Mouse (Mus musculus): ENCODE results near the gene Gpr137b.
"Not testable (repeated sequence)": the region's sequence is repeated elsewhere in the genome, so short reads cannot be mapped to it uniquely, and the experiment has no call there.

Gene Gpr137b

GRCm38 (mm10) chr13:13393228-13394095 lies at the start of gene Gpr137b:
Gpr137b (minus strand) TSS chr13:13394014.
- DNase-seq = peak; percentile 28 to 60

GRCm38 (mm10) chr13:13438112-13438953 lies 44.5 kb upstream of the Gpr137b start:
- not testable (repeated sequence) for DNase-seq

- not testable (repeated sequence) for DNase-seq
Observed at GRCm38 (mm10) chr13:13437460-13438015, 43.7 kb upstream of the Gpr137b start, which contains the start of gene Nid1. Nid1 (plus strand) TSS chr13:13437551.

- DNase-seq = not testable (repeated sequence)
Observed at GRCm38 (mm10) chr13:13436161-13436560, 42.3 kb upstream of the Gpr137b start.

- DNase-seq = not testable (repeated sequence)
Observed at GRCm38 (mm10) chr13:13423301-13423700, 29.5 kb upstream of the Gpr137b start.

- DNase-seq = not testable (repeated sequence)
Observed at GRCm38 (mm10) chr13:13418859-13419258, 25.0 kb upstream of the Gpr137b start.

GRCm38 (mm10) chr13:13416007-13416337 lies 22.2 kb upstream of the Gpr137b start:
- DNase-seq = not testable (repeated sequence)

- peak; percentile 31 to 59 for DNase-seq
Observed at GRCm38 (mm10) chr13:13415120-13416006, 21.5 kb upstream of the Gpr137b start.

GRCm38 (mm10) chr13:13414206-13414605 lies 20.4 kb upstream of the Gpr137b start:
- no peak for DNase-seq

- not testable (repeated sequence) for DNase-seq
Observed at GRCm38 (mm10) chr13:13405511-13405910, 11.7 kb upstream of the Gpr137b start.

- not testable (repeated sequence) for DNase-seq
Observed at GRCm38 (mm10) chr13:13404517-13405155, 10.8 kb upstream of the Gpr137b start.

- not testable (repeated sequence) for DNase-seq
Observed at GRCm38 (mm10) chr13:13403839-13404238, 10.0 kb upstream of the Gpr137b start.

GRCm38 (mm10) chr13:13403366-13403765 lies 9.6 kb upstream of the Gpr137b start:
- not testable (repeated sequence) for DNase-seq

GRCm38 (mm10) chr13:13402818-13403217 lies 9.0 kb upstream of the Gpr137b start:
- DNase-seq = not testable (repeated sequence)

- DNase-seq = not testable (repeated sequence)
Observed at GRCm38 (mm10) chr13:13400851-13401250, 7.0 kb upstream of the Gpr137b start.

GRCm38 (mm10) chr13:13394096-13394395 lies 232 bp upstream of the Gpr137b start:
- DNase-seq = peak in 1 of 2 experiments; percentile 8

- DNase-seq = not testable (repeated sequence)
Observed at GRCm38 (mm10) chr13:13378168-13378859, 15.5 kb downstream of the Gpr137b start.

GRCm38 (mm10) chr13:13377180-13377579 lies 16.6 kb downstream of the Gpr137b start:
- DNase-seq = no peak

GRCm38 (mm10) chr13:13373965-13374364 lies 19.8 kb downstream of the Gpr137b start:
- DNase-seq = not testable (repeated sequence)

- DNase-seq = not testable (repeated sequence)
Observed at GRCm38 (mm10) chr13:13371436-13371835, 22.4 kb downstream of the Gpr137b start.

GRCm38 (mm10) chr13:13366371-13366770 lies 27.4 kb downstream of the Gpr137b start:
- DNase-seq = not testable (repeated sequence)

All from cerebellum, adult 18-20 months (tissue).